Mouse (Mus musculus) forebrain, embryonic 15.5 days (tissue): ENCODE results near the gene Ttll11. TPM values are rescaled to one million over a fixed set of nuclear protein-coding genes. Genes with fewer than 3 reads are reported as not detected.
A peak's percentile ranks its signal among the peaks of the same experiment; 100 is the strongest.

Experiments used
- ATAC-seq: fragments of 200-750 bp; cut with Nextera tagmentation; replicated peaks from 2 replicates; pipeline ENCODE4 v1.8.0; 2017; ENCODE audit warnings: mild to moderate bottlenecking, moderate TSS enrichment, moderate library complexity
- H3K27ac ChIP-seq: fragments of 300-500 bp; sonication (generic); replicated peaks from 2 replicates; pipeline ENCODE4 v1.5.1; 2015; ENCODE audit warnings: mild to moderate bottlenecking, inconsistent platforms
- H3K27me3 ChIP-seq: fragments of 300-500 bp; sonication (generic); 2 replicates; pipeline ENCODE4 v1.6.1; 2015; ENCODE audit warnings: inconsistent platforms
- H3K36me3 ChIP-seq: fragments of 300-500 bp; sonication (generic); 2 replicates; pipeline ENCODE4 v1.6.1; 2015; ENCODE audit warnings: mild to moderate bottlenecking, inconsistent platforms
- H3K4me1 ChIP-seq: fragments of 300-500 bp; sonication (generic); 2 replicates; pipeline ENCODE4 v1.6.1; 2015; ENCODE audit warnings: inconsistent platforms
- H3K4me2 ChIP-seq: fragments of 300-500 bp; sonication (generic); replicated peaks from 2 replicates; pipeline ENCODE4 v1.6.1; 2015; ENCODE audit warnings: mild to moderate bottlenecking, inconsistent platforms
- H3K4me3 ChIP-seq: fragments of 300-500 bp; sonication (generic); 2 replicates; pipeline ENCODE4 v1.5.1; 2015; ENCODE audit warnings: mild to moderate bottlenecking, inconsistent platforms
- H3K9ac ChIP-seq: fragments of 300-500 bp; sonication (generic); replicated peaks from 2 replicates; pipeline ENCODE4 v1.6.1; 2015; ENCODE audit warnings: mild to moderate bottlenecking, inconsistent platforms
- H3K9me3 ChIP-seq: fragments of 300-500 bp; sonication (generic); 2 replicates; pipeline ENCODE4 v1.6.1; 2016; ENCODE audit warnings: inconsistent platforms
- WGBS: fragments of 180-500 bp; shearing (Covaris S2); methylation state at CpG from one replicate; pipeline ENCODE4 v1.1.7; 2015; ENCODE audit warnings: mixed read lengths; 5-methylcytosine and 5-hydroxymethylcytosine counted together
- polyA plus RNA-seq: library from polyadenylated mRNA; unstranded; fragments of >200 nt; fragmentation: Nextera tagmentation; extraction: Ambion mirVana; gene quantifications from 2 replicates; pipeline ENCODE4 v1.2.1, GENCODE M21; 2015

Gene Ttll11
- 2.7 and 3.0 TPM in 2 replicates for polyA plus RNA-seq

DNA sequence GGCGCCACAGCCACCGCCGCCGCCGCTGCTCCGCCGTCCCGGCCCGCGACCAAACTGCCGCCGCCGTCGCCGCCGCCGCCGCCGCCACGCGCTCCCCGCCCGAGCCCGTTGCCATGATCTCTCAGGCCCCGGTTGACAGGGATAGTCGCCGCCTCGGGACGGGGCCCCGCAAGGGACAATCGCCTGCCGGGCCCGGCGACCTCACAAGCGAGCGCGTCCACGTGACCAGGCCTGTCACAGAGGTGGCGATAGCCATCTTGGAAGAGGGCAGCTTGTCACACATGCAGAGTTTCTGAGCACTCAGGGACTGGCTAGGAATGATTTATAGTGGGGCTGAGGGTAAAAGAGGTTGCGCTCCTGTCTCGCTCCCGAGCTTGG lies at the start of gene Ttll11:
Gene Ttll11 (minus strand): TSS at position 270 of the 378 bp plus-strand sequence.
- under 1% methylated on average over 42 of the region's 42 CpGs for WGBS
- Histone ChIP-seq H3K4me2 (peak within 1 kb of the TSS; percentile 98), H3K27me3 (no peaks in the 10 kb centered on the region), H3K27ac (peak within 1 kb of the TSS; percentile 81), H3K4me3 (peak within 1 kb of the TSS; percentile 72), H3K4me1 (peaks cover 23% of the 10 kb centered on the region), H3K9me3 (no peaks in the 10 kb centered on the region), H3K36me3 (no peaks in the 10 kb centered on the region), H3K9ac (peak within 1 kb of the TSS; percentile 83)
- peak; percentile 90 for ATAC-seq

DNA sequence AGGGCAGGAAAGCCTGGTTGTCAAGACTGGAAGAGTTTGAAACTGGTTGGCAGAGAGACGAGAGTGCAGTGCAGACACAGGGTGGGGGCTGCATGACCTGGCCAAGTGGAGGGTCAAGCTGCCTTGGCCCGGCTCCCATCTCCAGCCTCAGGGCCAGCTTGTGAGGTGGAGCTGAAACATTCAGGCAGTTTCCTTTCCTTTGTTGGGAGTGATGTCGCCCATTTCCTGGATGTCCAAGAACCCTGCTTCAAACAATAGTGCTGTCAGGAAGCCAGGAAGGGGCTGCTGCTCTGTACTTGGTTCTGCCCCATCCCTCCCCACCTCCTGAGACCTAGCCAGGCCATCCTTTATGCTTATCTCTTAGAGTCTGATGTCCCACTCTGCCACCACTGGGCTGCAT lies 43.6 kb upstream of the Ttll11 start:
- Histone ChIP-seq H3K27ac (no peak overlapping the region), H3K27me3 (no peaks in the 10 kb centered on the region), H3K4me2 (no peak overlapping the region), H3K4me3 (no peak overlapping the region), H3K4me1 (peaks cover 14% of the 10 kb centered on the region), H3K9ac (no peak overlapping the region), H3K36me3 (no peaks in the 10 kb centered on the region), H3K9me3 (no peaks in the 10 kb centered on the region)
- 72% methylated on average over 3 of the region's 3 CpGs for WGBS
- ATAC-seq = no peak

DNA sequence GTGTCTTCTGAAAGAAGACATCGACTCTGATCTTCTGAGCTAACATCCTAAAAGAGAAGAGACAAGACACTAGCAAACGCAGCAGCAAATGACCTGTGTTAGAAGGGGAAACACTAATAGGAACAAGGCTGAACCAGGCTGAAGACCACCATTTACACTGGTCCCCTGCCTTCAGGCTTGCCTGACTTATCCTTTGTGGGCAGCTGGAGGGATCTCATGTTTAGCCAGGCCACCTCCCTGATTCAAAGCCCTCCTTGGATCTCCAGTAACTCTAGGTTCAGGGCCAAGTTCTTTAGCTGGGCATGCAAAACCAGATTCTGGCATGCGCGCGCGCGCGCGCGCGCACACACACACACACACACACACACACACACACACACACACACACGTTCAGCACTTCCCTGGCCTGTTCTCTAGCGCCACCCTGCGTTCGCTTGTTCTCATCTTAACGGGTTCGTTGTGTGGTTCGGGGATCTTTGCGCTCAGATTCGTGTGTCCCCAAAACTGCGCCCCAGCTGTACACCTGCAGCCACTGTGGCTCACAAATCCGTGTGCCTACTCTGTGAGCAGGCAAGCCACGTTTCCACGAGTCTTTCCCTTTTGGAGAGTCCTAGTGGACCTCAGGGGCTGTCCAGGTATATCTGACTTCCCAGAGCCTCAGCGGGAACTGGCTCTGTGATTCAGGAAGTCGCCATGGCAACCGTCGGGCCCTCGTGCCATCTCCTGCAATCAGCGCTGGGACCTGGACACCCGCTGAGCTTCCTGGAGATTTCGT lies 41.9 kb upstream of the Ttll11 start:
- Histone ChIP-seq H3K9me3 (no peaks in the 10 kb centered on the region), H3K27ac (no peak overlapping the region), H3K36me3 (no peaks in the 10 kb centered on the region), H3K4me3 (peak overlapping the region; percentile 31), H3K27me3 (no peaks in the 10 kb centered on the region), H3K4me2 (peak overlapping the region; percentile 54), H3K9ac (peak overlapping the region; percentile 33; the same call in 1 of the 2 replicates), H3K4me1 (peaks cover 14% of the 10 kb centered on the region)
- WGBS = 4% methylated on average over 32 of the region's 32 CpGs
- peak; percentile 77 for ATAC-seq

DNA sequence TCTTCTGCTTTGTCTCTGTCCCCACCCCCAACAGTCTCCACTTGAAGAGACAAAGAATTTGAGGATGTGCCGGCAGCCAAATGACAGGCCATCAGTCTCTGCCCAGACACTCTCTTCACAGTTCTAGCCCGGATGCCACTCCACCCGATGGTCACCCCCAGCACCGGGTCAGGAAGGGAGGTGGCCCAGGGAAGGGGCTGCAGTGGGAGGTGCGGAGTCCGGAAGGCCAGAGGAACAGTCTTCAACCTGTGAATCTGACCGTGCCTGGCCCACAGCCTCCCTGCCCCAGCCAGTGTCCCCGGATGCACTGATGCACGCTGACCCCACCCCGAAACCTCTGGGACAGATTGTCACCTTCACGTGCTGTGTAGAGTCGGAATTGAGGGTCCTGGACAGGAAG lies 33.3 kb upstream of the Ttll11 start:
- Histone ChIP-seq H3K27me3 (peaks cover 11% of the 10 kb centered on the region; the same call in 1 of the 2 replicates), H3K27ac (0 out of 2 replicates have a peak overlapping the region, but pooled peaks have one; percentile 86), H3K4me3 (no peak overlapping the region), H3K36me3 (no peaks in the 10 kb centered on the region), H3K4me2 (no peak overlapping the region), H3K9me3 (no peaks in the 10 kb centered on the region), H3K9ac (no peak overlapping the region), H3K4me1 (peaks cover 17% of the 10 kb centered on the region)
- WGBS = 76% methylated on average over 12 of the region's 12 CpGs
- ATAC-seq = no peak

DNA sequence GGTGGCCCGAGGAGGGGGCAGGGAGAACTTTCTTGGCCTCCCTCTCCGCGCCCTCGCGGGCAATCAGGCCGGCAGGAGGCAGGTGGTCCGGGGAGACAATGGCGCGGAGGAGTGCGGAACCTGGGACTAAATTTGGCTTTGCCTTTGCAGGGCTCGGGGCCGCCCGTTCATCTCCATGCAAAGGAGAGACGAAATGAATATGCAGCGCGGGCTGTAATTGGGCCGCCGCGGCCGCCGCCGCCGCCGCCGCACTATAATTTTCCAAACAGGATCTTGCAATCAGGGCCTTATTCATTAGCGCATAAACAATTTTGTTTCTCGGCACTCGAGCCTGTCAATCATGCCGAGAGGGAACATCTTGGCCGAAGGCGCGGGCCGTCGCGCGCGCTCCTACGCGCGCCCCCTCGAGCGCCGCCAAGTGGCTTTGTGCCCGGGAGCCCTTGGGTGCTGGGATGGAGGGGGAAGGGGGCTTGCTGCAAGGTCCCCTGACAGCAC lies 31.7 kb upstream of the Ttll11 start:
- Histone ChIP-seq H3K9ac (peak overlapping the region; percentile 53), H3K9me3 (no peaks in the 10 kb centered on the region), H3K4me2 (peak overlapping the region; percentile 86), H3K27ac (peak overlapping the region; percentile 86), H3K4me3 (peak overlapping the region; percentile 47), H3K36me3 (no peaks in the 10 kb centered on the region), H3K27me3 (peaks cover 11% of the 10 kb centered on the region; the same call in 1 of the 2 replicates), H3K4me1 (peaks cover 17% of the 10 kb centered on the region)
- ATAC-seq = peak; percentile 54
- WGBS = under 1% methylated on average over 43 of the region's 44 CpGs

DNA sequence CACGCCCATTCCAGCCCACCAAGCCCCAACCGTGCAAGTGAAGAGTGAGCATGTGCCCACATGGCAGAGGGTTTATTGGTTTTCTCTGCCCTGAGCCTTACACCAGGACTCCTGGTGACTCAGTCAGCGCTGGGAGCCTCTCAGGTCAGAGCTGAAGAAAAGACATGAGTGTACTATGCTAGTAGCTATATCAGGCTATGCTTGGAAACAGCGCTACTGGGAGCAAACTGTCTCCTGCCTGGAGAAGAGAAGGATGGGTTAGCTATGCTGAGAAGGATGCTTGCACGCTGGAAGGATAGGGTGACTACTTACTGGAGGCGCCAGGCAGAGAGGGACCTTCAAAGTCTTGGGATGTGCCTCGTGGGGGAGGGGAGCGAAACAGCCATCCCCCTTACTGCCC lies 30.9 kb upstream of the Ttll11 start:
- peaks cover 11% of the 10 kb centered on the region; the same call in 1 of the 2 replicates for H3K27me3 ChIP-seq
- peak overlapping the region; percentile 47 for H3K4me3 ChIP-seq
- ATAC-seq = peak; percentile 24
- H3K9me3 ChIP-seq = no peaks in the 10 kb centered on the region
- H3K4me1 ChIP-seq = peaks cover 17% of the 10 kb centered on the region
- 50% methylated on average over 8 of the region's 8 CpGs for WGBS
- no peaks in the 10 kb centered on the region for H3K36me3 ChIP-seq
- peak overlapping the region; percentile 86 for H3K27ac ChIP-seq
- peak overlapping the region; percentile 86 for H3K4me2 ChIP-seq
- H3K9ac ChIP-seq = peak overlapping the region; percentile 53

DNA sequence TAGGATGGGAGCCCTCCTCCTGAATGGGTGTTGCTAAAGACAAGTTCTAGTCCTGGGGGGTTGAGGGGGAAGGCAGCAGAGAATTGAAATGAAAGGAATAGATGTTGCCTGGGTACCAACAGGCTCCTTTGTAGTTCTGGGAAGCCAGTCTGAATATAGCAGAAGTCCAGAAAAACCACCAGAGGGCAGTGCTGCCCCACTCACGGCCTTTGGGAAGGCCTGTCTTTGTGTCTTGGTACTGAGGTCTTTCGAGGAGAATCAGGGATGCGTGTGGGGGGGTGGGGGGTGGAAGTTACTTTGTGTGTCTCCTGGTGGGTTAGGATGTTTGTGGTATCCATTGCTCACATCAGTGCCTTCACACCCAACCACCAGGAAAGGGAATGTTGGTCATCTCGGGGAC lies 29.7 kb upstream of the Ttll11 start:
- H3K27ac ChIP-seq = no peak overlapping the region
- no peak overlapping the region for H3K4me2 ChIP-seq
- H3K27me3 ChIP-seq = peaks cover 11% of the 10 kb centered on the region; the same call in 1 of the 2 replicates
- H3K4me3 ChIP-seq = no peak overlapping the region
- H3K4me1 ChIP-seq = peaks cover 17% of the 10 kb centered on the region
- no peaks in the 10 kb centered on the region for H3K9me3 ChIP-seq
- ATAC-seq = peak; percentile 42; the same call in 1 of the 2 replicates
- H3K9ac ChIP-seq = no peak overlapping the region
- 21% methylated on average over 4 of the region's 4 CpGs for WGBS
- no peaks in the 10 kb centered on the region for H3K36me3 ChIP-seq

DNA sequence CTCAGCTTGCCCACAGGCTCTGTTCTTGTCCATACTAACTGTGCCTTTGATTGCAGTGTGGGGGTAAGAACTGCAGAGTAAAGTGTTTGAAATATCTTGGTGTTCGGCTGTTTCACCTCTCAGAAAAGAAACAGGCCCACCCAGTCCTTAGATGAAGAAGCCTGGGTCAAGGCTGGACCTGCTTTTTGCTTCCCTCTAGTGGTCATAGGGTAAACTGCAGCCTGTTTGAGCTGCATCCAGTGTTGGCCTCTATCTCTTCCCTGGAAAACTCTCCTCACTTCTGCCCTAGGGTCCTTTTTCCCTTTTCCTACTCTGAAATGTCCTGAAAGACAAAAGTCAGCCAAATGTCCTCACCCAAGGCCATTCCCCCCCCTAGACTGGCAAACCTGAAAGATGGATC lies 28.4 kb upstream of the Ttll11 start:
- no peak overlapping the region for H3K27ac ChIP-seq
- no peak for ATAC-seq
- 10% methylated on average over 1 of the region's 1 CpGs for WGBS

DNA sequence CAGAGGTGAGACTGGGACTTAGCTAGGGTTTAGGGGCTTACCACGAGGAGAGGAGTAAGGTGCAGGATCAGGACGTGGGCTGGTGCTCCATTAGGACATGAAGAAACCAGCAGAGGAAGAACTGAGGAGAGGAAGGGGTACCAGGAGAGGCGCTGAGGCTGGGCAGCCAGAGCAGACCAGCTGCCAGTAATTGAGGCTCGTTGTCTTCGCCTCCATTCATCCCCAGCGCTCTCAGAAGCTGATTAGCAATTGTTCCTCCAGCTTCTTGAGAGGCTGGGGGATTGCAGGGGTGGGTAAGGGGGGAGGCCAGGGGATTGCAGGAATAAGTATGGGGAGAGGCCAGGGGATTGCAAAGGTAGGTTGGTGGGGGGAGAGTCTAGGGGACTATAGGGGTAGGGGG lies 22.5 kb upstream of the Ttll11 start:
- ATAC-seq = peak; percentile 41; the same call in 1 of the 2 replicates
- 14% methylated on average over 6 of the region's 6 CpGs for WGBS

More for the DNA sequence above, 28.4 kb upstream of the Ttll11 start:
- Histone ChIP-seq H3K4me2 (no peak overlapping the region), H3K9ac (no peak overlapping the region), H3K9me3 (no peaks in the 10 kb centered on the region), H3K4me3 (no peak overlapping the region), H3K27me3 (peaks cover 11% of the 10 kb centered on the region; the same call in 1 of the 2 replicates), H3K36me3 (no peaks in the 10 kb centered on the region), H3K4me1 (peaks cover 17% of the 10 kb centered on the region)

DNA sequence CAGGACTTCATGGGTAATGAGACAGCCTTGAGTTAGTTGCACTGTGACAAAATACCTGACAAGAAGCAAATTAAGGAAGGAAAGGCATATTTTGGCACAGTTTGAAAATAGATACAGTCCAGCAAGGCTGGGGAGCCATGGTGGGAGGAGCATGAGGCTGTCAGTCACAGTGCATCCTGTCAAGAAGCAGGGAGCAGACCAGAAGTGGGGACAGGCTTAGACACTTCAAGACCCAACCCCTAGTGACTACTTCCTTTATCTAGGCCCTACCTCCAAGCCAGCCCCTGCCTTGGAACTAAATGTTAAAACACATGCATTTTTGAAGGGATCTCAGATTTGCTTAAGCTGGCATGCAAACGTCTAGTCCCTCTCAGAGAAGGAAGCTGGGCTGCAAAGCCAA lies 20.7 kb upstream of the Ttll11 start:
- Histone ChIP-seq H3K9ac (no peak overlapping the region), H3K4me1 (no peaks in the 10 kb centered on the region), H3K4me3 (no peak overlapping the region), H3K36me3 (no peaks in the 10 kb centered on the region), H3K9me3 (no peaks in the 10 kb centered on the region), H3K27me3 (no peaks in the 10 kb centered on the region), H3K4me2 (no peak overlapping the region), H3K27ac (no peak overlapping the region)
- 68% methylated on average over 1 of the region's 1 CpGs for WGBS
- no peak for ATAC-seq

More for the DNA sequence above, 22.5 kb upstream of the Ttll11 start:
- Histone ChIP-seq H3K4me1 (no peaks in the 10 kb centered on the region), H3K27ac (peak overlapping the region; percentile 43), H3K27me3 (no peaks in the 10 kb centered on the region), H3K4me2 (no peak overlapping the region), H3K9me3 (no peaks in the 10 kb centered on the region), H3K9ac (no peak overlapping the region), H3K36me3 (no peaks in the 10 kb centered on the region), H3K4me3 (no peak overlapping the region)

DNA sequence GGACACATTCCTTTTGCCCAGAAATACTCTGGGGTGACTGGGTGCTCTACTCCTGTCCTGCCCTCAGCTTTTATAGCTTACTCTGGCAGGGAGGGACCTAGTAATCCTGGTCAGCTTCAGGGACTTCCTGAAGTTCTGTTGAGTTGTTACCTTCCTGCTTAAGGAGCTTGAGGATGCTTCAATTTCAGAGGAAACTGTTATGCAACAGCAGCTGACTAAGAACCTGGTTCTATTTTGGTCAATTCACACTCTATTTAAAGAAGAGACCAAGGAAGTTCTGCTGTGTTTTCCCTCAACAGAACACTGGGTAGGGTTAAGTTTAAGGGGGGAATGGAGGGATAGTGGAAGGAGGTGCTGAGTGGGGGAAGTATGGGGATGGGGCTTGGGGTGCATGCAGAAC lies 19.5 kb upstream of the Ttll11 start:
- Histone ChIP-seq H3K9me3 (no peaks in the 10 kb centered on the region), H3K27ac (no peak overlapping the region), H3K9ac (no peak overlapping the region), H3K36me3 (no peaks in the 10 kb centered on the region), H3K27me3 (no peaks in the 10 kb centered on the region), H3K4me2 (no peak overlapping the region), H3K4me1 (no peaks in the 10 kb centered on the region), H3K4me3 (no peak overlapping the region)
- ATAC-seq = no peak

DNA sequence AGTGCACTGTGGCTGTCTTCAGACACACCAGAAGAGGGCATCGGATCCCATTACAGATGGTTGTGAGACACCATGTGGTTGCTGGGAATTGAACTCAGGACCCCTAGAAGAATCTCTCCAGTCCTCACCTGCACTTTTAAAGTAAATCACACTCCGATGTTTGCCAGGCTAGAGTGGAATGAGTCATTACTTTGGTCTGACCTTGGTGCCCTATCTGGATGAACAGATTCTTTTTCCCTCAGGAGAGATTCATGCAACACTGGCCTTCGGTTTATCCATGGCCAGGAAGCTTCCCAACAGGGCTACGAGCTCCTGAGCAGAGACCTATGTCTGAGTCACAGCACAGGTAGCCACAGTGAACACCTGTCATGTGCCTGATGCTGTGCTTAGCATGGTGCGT lies 18.7 kb upstream of the Ttll11 start:
- no peak overlapping the region for H3K4me2 ChIP-seq
- H3K4me1 ChIP-seq = no peaks in the 10 kb centered on the region
- no peak overlapping the region for H3K27ac ChIP-seq
- no peaks in the 10 kb centered on the region for H3K36me3 ChIP-seq
- no peaks in the 10 kb centered on the region for H3K9me3 ChIP-seq
- H3K4me3 ChIP-seq = no peak overlapping the region
- no peak for ATAC-seq
- 88% methylated on average over 5 of the region's 5 CpGs for WGBS
- H3K27me3 ChIP-seq = no peaks in the 10 kb centered on the region
- H3K9ac ChIP-seq = no peak overlapping the region
